Mouse (Mus musculus) erythroblast, embryonic 14.5 days (primary cell): ENCODE results near the gene Gm4491. TPM values are rescaled to one million over a fixed set of nuclear protein-coding genes. Genes with fewer than 3 reads are reported as not detected.
"Not testable (repeated sequence)": the region's sequence is repeated elsewhere in the genome, so short reads cannot be mapped to it uniquely, and the experiment has no call there.

Experiments used
- H3K27me3 ChIP-seq: 2 replicates; pipeline ENCODE4 v1.6.1; 2012; ENCODE audit warnings: inconsistent platforms; ENCODE audit not compliant: control insufficient read depth
- H3K36me3 ChIP-seq: 2 replicates; pipeline ENCODE4 v1.6.1; 2012; ENCODE audit warnings: mild to moderate bottlenecking, inconsistent platforms; ENCODE audit not compliant: control insufficient read depth
- H3K4me1 ChIP-seq: 2 replicates; pipeline ENCODE4 v1.6.1; 2012; ENCODE audit warnings: inconsistent platforms; ENCODE audit not compliant: control insufficient read depth
- H3K4me3 ChIP-seq: replicated peaks from 2 replicates; pipeline ENCODE3; 2012; ENCODE audit warnings: moderate library complexity, mild to moderate bottlenecking, inconsistent platforms
- H3K9me3 ChIP-seq: 2 replicates; pipeline ENCODE4 v1.6.1; 2012; ENCODE audit warnings: low read length, inconsistent platforms, mixed read lengths; ENCODE audit not compliant: control insufficient read depth
- GATA1 ChIP-seq: IDR thresholded peaks from 2 replicates; pipeline ENCODE4 v1.6.1; 2012; ENCODE audit warnings: low read length, inconsistent platforms, mixed read lengths
- TAL1 ChIP-seq: IDR thresholded peaks from 3 replicates; pipeline ENCODE4 v1.6.1; 2012; ENCODE audit warnings: low read length, inconsistent platforms, mixed read lengths
- polyA plus RNA-seq: library from polyadenylated mRNA; stranded (reverse); fragments of >175 nt; gene quantifications from 2 replicates; pipeline ENCODE4 v1.2.3, GENCODE M21; 2012

Gm4491 gene
- polyA plus RNA-seq, 1 experiment = not detected

- Histone ChIP-seq H3K4me3 (no peak overlapping the region), H3K36me3 (no peaks in the 10 kb centered on the region), H3K4me1 (peaks cover 12% of the 10 kb centered on the region), H3K9me3 (no peaks in the 10 kb centered on the region), H3K27me3 (no peaks in the 10 kb centered on the region; the same call in 1 of the 2 replicates)
- TF ChIP-seq TAL1 = no peak
- TF ChIP-seq GATA1 = no peak
Measured at GRCm38 (mm10) chr14:57093029-57093428, 22.7 kb downstream of the Gm4491 start.

GRCm38 (mm10) chr14:57090001-57090400 is 25.7 kb downstream of the Gm4491 start:
- H3K27me3 ChIP-seq = no peaks in the 10 kb centered on the region; the same call in 1 of the 2 replicates
- H3K9me3 ChIP-seq = no peaks in the 10 kb centered on the region
- TF ChIP-seq GATA1 = no peak
- no peak for TF ChIP-seq TAL1
- H3K4me1 ChIP-seq = peaks cover under 1% of the 10 kb centered on the region; the same call in 1 of the 2 replicates
- no peaks in the 10 kb centered on the region for H3K36me3 ChIP-seq
- H3K4me3 ChIP-seq = no peak overlapping the region

- no peaks in the 10 kb centered on the region; the same call in 1 of the 2 replicates for H3K27me3 ChIP-seq
- H3K36me3 ChIP-seq = no peaks in the 10 kb centered on the region
- H3K4me1 ChIP-seq = no peaks in the 10 kb centered on the region; the same call in 1 of the 2 replicates
- no peak overlapping the region for H3K4me3 ChIP-seq
- TF ChIP-seq GATA1 (no peak), TAL1 (no peak)
- no peaks in the 10 kb centered on the region for H3K9me3 ChIP-seq
Measured at GRCm38 (mm10) chr14:57089107-57089506, 26.6 kb downstream of the Gm4491 start.

- Histone ChIP-seq H3K27me3 (no peaks in the 10 kb centered on the region), H3K4me1 (no peaks in the 10 kb centered on the region), H3K4me3 (no peak overlapping the region), H3K9me3 (no peaks in the 10 kb centered on the region), H3K36me3 (no peaks in the 10 kb centered on the region)
- TF ChIP-seq GATA1 (no peak), TAL1 (no peak)
Measured at GRCm38 (mm10) chr14:57084180-57084668, 31.5 kb downstream of the Gm4491 start.

GRCm38 (mm10) chr14:57082863-57083262 is 32.8 kb downstream of the Gm4491 start:
- no peaks in the 10 kb centered on the region for H3K36me3 ChIP-seq
- no peaks in the 10 kb centered on the region for H3K27me3 ChIP-seq
- TF ChIP-seq GATA1 (no peak), TAL1 (no peak)
- no peak overlapping the region for H3K4me3 ChIP-seq
- H3K9me3 ChIP-seq = no peaks in the 10 kb centered on the region
- no peaks in the 10 kb centered on the region for H3K4me1 ChIP-seq

- TF ChIP-seq TAL1 (no peak), GATA1 (no peak)
- Histone ChIP-seq H3K4me3 (no peak overlapping the region), H3K9me3 (no peaks in the 10 kb centered on the region), H3K36me3 (no peaks in the 10 kb centered on the region), H3K27me3 (no peaks in the 10 kb centered on the region), H3K4me1 (no peaks in the 10 kb centered on the region)
Measured at GRCm38 (mm10) chr14:57075537-57075936, 40.1 kb downstream of the Gm4491 start.

GRCm38 (mm10) chr14:57069906-57070305 is 45.8 kb downstream of the Gm4491 start:
- H3K27me3 ChIP-seq, H3K4me3 ChIP-seq, H3K4me1 ChIP-seq, H3K36me3 ChIP-seq, H3K9me3 ChIP-seq: not testable (repeated sequence)

GRCm38 (mm10) chr14:57066053-57066452 is 49.6 kb downstream of the Gm4491 start:
- TF ChIP-seq GATA1 = no peak
- TF ChIP-seq TAL1 = no peak
- no peaks in the 10 kb centered on the region for H3K27me3 ChIP-seq
- H3K9me3 ChIP-seq = no peaks in the 10 kb centered on the region
- H3K4me1 ChIP-seq = no peaks in the 10 kb centered on the region
- H3K36me3 ChIP-seq = no peaks in the 10 kb centered on the region
- no peak overlapping the region for H3K4me3 ChIP-seq

Other genes starting within 250 kb of the Gm4491 start
- gene Zmym2, start 229.2 kb downstream of the Gm4491 start, polyA plus RNA-seq = 0.03 and 0.10 TPM in 2 replicates
- not detected in 2 replicates for gene Gja3, start 57.8 kb downstream of the Gm4491 start, polyA plus RNA-seq
- gene Gjb2, start 11.2 kb downstream of the Gm4491 start, polyA plus RNA-seq = 0.02 TPM in 2 replicates
- not detected in 2 replicates for gene Gjb6, start 17.7 kb upstream of the Gm4491 start, polyA plus RNA-seq